Mouse (Mus musculus) erythroid progenitor cell, adult 5-6 weeks (primary cell): ENCODE data around the gene Spns3. TPM values are rescaled to one million over a fixed set of nuclear protein-coding genes. Genes with fewer than 3 reads are reported as not detected.
A peak's percentile ranks its signal among the peaks of the same experiment; 100 is the strongest.

Experiments
- ATAC-seq: replicated peaks from 2 replicates; pipeline ENCODE4 v1.8.0; 2016; ENCODE audit warnings: moderate number of reproducible peaks, mild to moderate bottlenecking, moderate TSS enrichment, inconsistent platforms; ENCODE audit not compliant: poor library complexity, low FRiP score, severe bottlenecking
- total RNA-seq, 2 experiments: library from RNA; stranded (forward) in 1 of 2; stranded (reverse) in 1 of 2; fragments of 150-400 nt in 1 of 2; fragments of 186-747, 209-891 nt in 1 of 2; gene quantifications; 2 replicates each; pipeline versions ENCODE4 v1.2.3 to v1.2.4; 2015 to 2017; ENCODE audit warnings: low replicate concordance in 2 of 2

Gene Spns3
- total RNA-seq, 2 experiments from 2014 or later = 0.76 to 6.7 TPM

- ATAC-seq = 0 out of 2 replicates have a peak, but pooled peaks have one; percentile 31
Measured at GRCm38 (mm10) chr11:72466694-72467507, 83.4 kb downstream of the Spns3 start.

GRCm38 (mm10) chr11:72465978-72466693 is 84.2 kb downstream of the Spns3 start:
- ATAC-seq = no peak

GRCm38 (mm10) chr11:72464821-72465220 is 85.5 kb downstream of the Spns3 start:
- ATAC-seq = no peak

- no peak for ATAC-seq
Measured at GRCm38 (mm10) chr11:72461500-72461981, 88.8 kb downstream of the Spns3 start.

- ATAC-seq = no peak
Measured at GRCm38 (mm10) chr11:72458502-72458901, 91.8 kb downstream of the Spns3 start.

- no peak for ATAC-seq
Measured at GRCm38 (mm10) chr11:72457995-72458496, 92.3 kb downstream of the Spns3 start.

GRCm38 (mm10) chr11:72455694-72456093 is 94.6 kb downstream of the Spns3 start:
- no peak for ATAC-seq

- no peak for ATAC-seq
Measured at GRCm38 (mm10) chr11:72453105-72453953, 97.0 kb downstream of the Spns3 start.

GRCm38 (mm10) chr11:72452140-72452665 is 98.1 kb downstream of the Spns3 start:
- ATAC-seq = no peak

- ATAC-seq = no peak
Measured at GRCm38 (mm10) chr11:72447475-72447874, 102.8 kb downstream of the Spns3 start.

GRCm38 (mm10) chr11:72446311-72447105 is 103.8 kb downstream of the Spns3 start:
- no peak for ATAC-seq

Other genes starting within 250 kb of the Spns3 start
- 13.0 and 74.6 TPM in 2 replicates for gene Xaf1, start 248.9 kb downstream of the Spns3 start, total RNA-seq (2015; ENCODE audit: low replicate concordance)
- 18.9 and 26.5 TPM in 2 replicates for gene Xaf1, start 248.9 kb downstream of the Spns3 start, total RNA-seq (2017; ENCODE audit: low replicate concordance)
- gene Fbxo39, start 236.1 kb downstream of the Spns3 start, total RNA-seq (2015; ENCODE audit: low replicate concordance) = not detected in 2 replicates
- gene Fbxo39, start 236.1 kb downstream of the Spns3 start, total RNA-seq (2017; ENCODE audit: low replicate concordance) = not detected in 2 replicates
- gene Tekt1, start 188.1 kb downstream of the Spns3 start, total RNA-seq (2015; ENCODE audit: low replicate concordance) = not detected in 2 replicates
- not detected in 2 replicates for gene Tekt1, start 188.1 kb downstream of the Spns3 start, total RNA-seq (2017; ENCODE audit: low replicate concordance)
- 1.4 TPM in 1 of 2 replicates, not detected in the other for gene Smtnl2, start 138.8 kb downstream of the Spns3 start, total RNA-seq (2015; ENCODE audit: low replicate concordance)
- 0.26 and 0.30 TPM in 2 replicates for gene Smtnl2, start 138.8 kb downstream of the Spns3 start, total RNA-seq (2017; ENCODE audit: low replicate concordance)
- gene Ggt6, start 115.0 kb downstream of the Spns3 start, total RNA-seq (2015; ENCODE audit: low replicate concordance) = not detected in 2 replicates
- gene Ggt6, start 115.0 kb downstream of the Spns3 start, total RNA-seq (2017; ENCODE audit: low replicate concordance) = not detected in 2 replicates
- 37.5 and 82.2 TPM in 2 replicates for gene Mybbp1a, start 109.2 kb downstream of the Spns3 start, total RNA-seq (2015; ENCODE audit: low replicate concordance)
- 4.8 and 7.6 TPM in 2 replicates for gene Mybbp1a, start 109.2 kb downstream of the Spns3 start, total RNA-seq (2017; ENCODE audit: low replicate concordance)
- 0.72 and 5.0 TPM in 2 replicates for gene Spns2, start 60.6 kb downstream of the Spns3 start, total RNA-seq (2015; ENCODE audit: low replicate concordance)
- gene Spns2, start 60.6 kb downstream of the Spns3 start, total RNA-seq (2017; ENCODE audit: low replicate concordance) = 0.77 TPM in 1 of 2 replicates, not detected in the other
- 19.8 and 21.0 TPM in 2 replicates for gene Ube2g1, start 56.8 kb upstream of the Spns3 start, total RNA-seq (2015; ENCODE audit: low replicate concordance)
- gene Ube2g1, start 56.8 kb upstream of the Spns3 start, total RNA-seq (2017; ENCODE audit: low replicate concordance) = 11.3 and 16.6 TPM in 2 replicates
- gene Ankfy1, start 139.5 kb upstream of the Spns3 start, total RNA-seq (2015; ENCODE audit: low replicate concordance) = 56.2 and 75.3 TPM in 2 replicates
- 56.1 and 64.0 TPM in 2 replicates for gene Ankfy1, start 139.5 kb upstream of the Spns3 start, total RNA-seq (2017; ENCODE audit: low replicate concordance)
- gene Cyb5d2, start 245.6 kb upstream of the Spns3 start, total RNA-seq (2015; ENCODE audit: low replicate concordance) = 2.5 and 14.8 TPM in 2 replicates
- gene Cyb5d2, start 245.6 kb upstream of the Spns3 start, total RNA-seq (2017; ENCODE audit: low replicate concordance) = 10.7 and 22.6 TPM in 2 replicates
- gene Zzef1, start 245.7 kb upstream of the Spns3 start, total RNA-seq (2015; ENCODE audit: low replicate concordance) = 31.7 and 35.2 TPM in 2 replicates
- gene Zzef1, start 245.7 kb upstream of the Spns3 start, total RNA-seq (2017; ENCODE audit: low replicate concordance) = 35.3 and 54.3 TPM in 2 replicates